Mouse (Mus musculus): ENCODE data around the gene Ctdsp1. TPM values are rescaled to one million over a fixed set of nuclear protein-coding genes. Genes with fewer than 3 reads are reported as not detected.
A peak's percentile ranks its signal among the peaks of the same experiment; 100 is the strongest.

Ctdsp1 gene
- polyA plus RNA-seq, 1 experiment from 2014 or later = 86.0 TPM

DNA sequence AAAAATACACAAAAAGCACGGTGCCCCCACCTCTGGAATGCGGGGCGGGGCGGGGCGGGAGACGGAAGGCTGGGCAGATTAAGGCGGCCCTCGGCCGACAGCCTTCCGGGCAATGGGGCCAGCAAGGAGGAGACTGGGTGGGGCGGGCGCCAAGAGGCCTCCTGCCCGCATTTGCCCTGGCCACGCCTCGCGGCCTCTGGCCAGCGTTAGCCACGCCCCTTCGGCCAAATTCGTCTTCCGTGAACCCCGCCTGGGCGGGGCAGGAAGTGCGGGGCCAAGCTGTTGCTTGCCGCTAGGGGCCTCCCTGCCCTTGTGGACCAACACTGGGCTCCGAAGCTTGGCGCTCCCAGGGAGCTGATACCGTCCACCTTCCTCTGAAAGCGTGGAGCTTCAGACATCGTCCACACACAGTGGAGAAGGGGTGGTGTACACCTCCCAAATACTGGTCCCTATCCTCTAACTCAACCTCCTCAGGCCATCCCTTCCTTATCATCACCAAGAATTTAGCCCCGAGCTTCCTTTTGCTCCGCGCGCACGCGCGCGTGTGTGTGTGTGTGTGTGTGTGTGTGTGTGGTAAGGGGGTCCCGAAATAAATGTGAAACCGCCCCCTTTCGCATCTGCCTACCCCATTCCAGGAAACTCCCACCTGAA is 6.1 kb downstream of the Ctdsp1 start:
- H3K4me3 ChIP-seq (ENCODE audit: low read length) = peak overlapping the region; percentile 42
- peak overlapping the region; percentile 97 for H3K27ac ChIP-seq (ENCODE audit: low read depth, low read length)
- H3K4me1 ChIP-seq (ENCODE audit: control insufficient read depth, insufficient read depth, low read length) = peaks cover 12% of the 10 kb centered on the region
- ATAC-seq (ENCODE audit: low FRiP score, low TSS enrichment) = peak; percentile 94
- peaks cover 21% of the 10 kb centered on the region for H3K36me3 ChIP-seq (ENCODE audit: control insufficient read depth, insufficient read depth, low read length)
- H3K9ac ChIP-seq (ENCODE audit: low read depth, low read length) = peak overlapping the region; percentile 63
- H3K27me3 ChIP-seq (ENCODE audit: control insufficient read depth, insufficient read depth, low read length) = no peaks in the 10 kb centered on the region
- WGBS = under 1% methylated on average over 40 of the region's 41 CpGs
- no peaks in the 10 kb centered on the region for H3K9me3 ChIP-seq (ENCODE audit: control insufficient read depth, low read length)
- peak overlapping the region; percentile 75 for H3K4me2 ChIP-seq (replicated peaks; ENCODE audit: low read depth, low read length)

DNA sequence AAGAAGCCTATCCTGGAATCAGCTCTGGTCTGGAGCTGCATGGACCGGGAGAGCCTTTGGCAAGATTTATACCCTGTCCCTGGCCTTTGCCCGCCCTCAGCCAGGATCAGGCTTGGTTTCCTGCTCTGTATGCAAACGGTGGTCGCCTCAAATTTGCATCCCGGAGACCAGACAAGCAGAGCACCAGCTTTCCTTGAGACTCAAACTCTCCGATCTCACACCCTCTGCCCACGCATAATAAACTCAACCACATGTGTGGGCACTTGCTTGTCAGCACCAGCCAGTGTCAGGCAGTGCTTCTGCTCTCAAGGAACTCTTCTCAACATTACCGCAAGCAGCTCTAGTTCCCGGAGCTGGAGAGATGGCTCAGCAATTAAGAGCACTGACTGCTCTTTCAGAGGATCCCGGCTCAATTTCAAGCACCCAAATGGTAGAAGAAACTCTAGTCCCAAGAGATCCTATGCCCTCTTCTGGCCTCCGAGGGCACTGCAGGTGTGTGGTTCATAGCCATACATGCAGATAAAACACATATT is 6.7 kb downstream of the Ctdsp1 start:
- peaks cover 21% of the 10 kb centered on the region for H3K36me3 ChIP-seq (ENCODE audit: control insufficient read depth, insufficient read depth, low read length)
- ATAC-seq (ENCODE audit: low FRiP score, low TSS enrichment) = peak; percentile 65

DNA sequence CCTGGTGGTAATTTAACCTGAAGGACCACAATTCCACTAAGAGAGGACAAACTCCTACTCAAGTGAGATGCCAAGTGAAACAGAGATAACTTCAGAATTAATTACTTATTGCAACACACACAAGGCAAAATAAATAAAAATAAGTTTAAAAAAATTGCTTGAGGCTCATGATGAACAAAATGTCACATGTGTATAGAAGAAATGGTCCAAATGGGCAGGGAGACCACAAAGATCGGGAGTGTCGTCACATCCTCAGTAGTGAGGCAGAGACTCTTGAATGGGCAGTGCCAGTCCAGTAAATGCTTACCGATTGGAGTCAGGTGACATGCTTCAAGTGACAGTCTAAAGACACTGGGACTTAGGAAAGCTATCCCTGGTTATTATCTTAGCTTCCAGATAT is 9.2 kb downstream of the Ctdsp1 start:
- H3K9ac ChIP-seq (ENCODE audit: low read depth, low read length) = no peak overlapping the region
- H3K4me2 ChIP-seq (replicated peaks; ENCODE audit: low read depth, low read length) = no peak overlapping the region
- H3K27me3 ChIP-seq (ENCODE audit: control insufficient read depth, insufficient read depth, low read length) = no peaks in the 10 kb centered on the region
- H3K4me3 ChIP-seq (ENCODE audit: low read length) = no peak overlapping the region
- H3K27ac ChIP-seq (ENCODE audit: low read depth, low read length) = no peak overlapping the region
- ATAC-seq (ENCODE audit: low FRiP score, low TSS enrichment) = no peak
- no peaks in the 10 kb centered on the region for H3K4me1 ChIP-seq (ENCODE audit: control insufficient read depth, insufficient read depth, low read length)
- 82% methylated on average over 3 of the region's 3 CpGs for WGBS
- no peaks in the 10 kb centered on the region for H3K9me3 ChIP-seq (ENCODE audit: control insufficient read depth, low read length)
- no peaks in the 10 kb centered on the region for H3K36me3 ChIP-seq (ENCODE audit: control insufficient read depth, insufficient read depth, low read length)

More for the DNA sequence above, 6.7 kb downstream of the Ctdsp1 start:
- Histone ChIP-seq H3K27ac (ENCODE audit: low read depth, low read length) (peak overlapping the region; percentile 97), H3K27me3 (ENCODE audit: control insufficient read depth, insufficient read depth, low read length) (no peaks in the 10 kb centered on the region), H3K9me3 (ENCODE audit: control insufficient read depth, low read length) (no peaks in the 10 kb centered on the region), H3K4me2 (replicated peaks; ENCODE audit: low read depth, low read length) (peak overlapping the region; percentile 75), H3K4me1 (ENCODE audit: control insufficient read depth, insufficient read depth, low read length) (peaks cover 6% of the 10 kb centered on the region), H3K9ac (ENCODE audit: low read depth, low read length) (peak overlapping the region; percentile 63), H3K4me3 (ENCODE audit: low read length) (peak overlapping the region; percentile 42)
- WGBS = 2% methylated on average over 11 of the region's 11 CpGs

DNA sequence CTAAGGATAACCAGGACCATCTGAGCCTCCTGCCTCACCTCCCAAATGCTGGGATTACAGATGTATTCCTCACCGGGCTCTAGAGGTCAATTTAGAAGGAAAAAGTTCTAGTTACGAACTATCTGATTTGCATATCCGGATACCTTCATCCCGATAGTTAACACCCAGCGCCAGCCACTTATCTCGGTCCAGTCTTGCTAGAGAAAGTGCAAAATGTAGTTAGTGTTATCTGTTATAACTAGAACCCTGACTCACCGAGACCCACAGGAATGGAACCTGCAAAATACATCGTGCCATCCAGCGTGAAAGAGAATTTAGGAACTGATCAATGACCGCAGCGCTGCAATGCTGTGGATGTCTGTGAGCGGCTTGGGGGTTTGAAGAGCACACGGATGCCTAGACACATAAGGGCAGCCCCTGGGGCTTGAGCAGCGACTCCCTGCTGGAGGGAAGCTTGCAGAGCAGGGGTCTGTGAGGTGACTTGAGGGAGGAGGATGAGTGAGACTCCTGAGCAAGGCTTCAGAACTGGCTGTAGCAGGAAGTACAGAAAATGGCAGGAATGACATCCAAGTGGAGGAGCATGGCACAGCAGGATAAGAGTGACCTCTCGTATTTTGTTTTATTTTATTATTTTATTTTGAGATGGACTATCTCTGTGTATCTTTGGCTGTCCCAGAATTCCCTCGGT is 9.8 kb downstream of the Ctdsp1 start:
- no peaks in the 10 kb centered on the region for H3K27me3 ChIP-seq (ENCODE audit: control insufficient read depth, insufficient read depth, low read length)
- no peaks in the 10 kb centered on the region for H3K4me1 ChIP-seq (ENCODE audit: control insufficient read depth, insufficient read depth, low read length)
- no peak for ATAC-seq (ENCODE audit: low FRiP score, low TSS enrichment)
- no peak overlapping the region for H3K9ac ChIP-seq (ENCODE audit: low read depth, low read length)
- no peak overlapping the region for H3K4me3 ChIP-seq (ENCODE audit: low read length)
- H3K36me3 ChIP-seq (ENCODE audit: control insufficient read depth, insufficient read depth, low read length) = no peaks in the 10 kb centered on the region
- H3K9me3 ChIP-seq (ENCODE audit: control insufficient read depth, low read length) = no peaks in the 10 kb centered on the region
- H3K4me2 ChIP-seq (replicated peaks; ENCODE audit: low read depth, low read length) = no peak overlapping the region
- WGBS = 57% methylated on average over 16 of the region's 16 CpGs
- no peak overlapping the region for H3K27ac ChIP-seq (ENCODE audit: low read depth, low read length)

DNA sequence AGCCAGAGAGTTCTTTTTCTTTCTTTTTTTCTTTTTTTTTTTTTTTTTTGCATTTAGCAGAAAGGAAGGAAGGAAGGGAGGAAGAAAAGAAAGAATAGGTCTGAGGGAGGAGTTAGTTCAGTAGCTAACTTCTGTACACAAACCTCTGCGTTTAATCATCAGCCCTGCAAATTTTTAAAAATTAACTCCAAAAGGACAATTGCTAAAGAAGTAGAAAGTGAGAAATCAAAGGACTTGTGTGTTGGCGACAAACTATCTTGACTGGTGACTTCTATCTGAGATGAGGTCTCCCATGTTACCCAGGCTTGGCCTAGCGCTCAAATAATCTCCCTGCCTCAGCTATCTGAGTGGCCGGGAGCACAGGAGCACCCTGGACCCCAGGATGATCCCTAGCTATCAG is 12.9 kb downstream of the Ctdsp1 start:
- no peak for ATAC-seq (ENCODE audit: low FRiP score, low TSS enrichment)
- WGBS = 86% methylated on average over 4 of the region's 4 CpGs
- no peak overlapping the region for H3K4me3 ChIP-seq (ENCODE audit: low read length)

DNA sequence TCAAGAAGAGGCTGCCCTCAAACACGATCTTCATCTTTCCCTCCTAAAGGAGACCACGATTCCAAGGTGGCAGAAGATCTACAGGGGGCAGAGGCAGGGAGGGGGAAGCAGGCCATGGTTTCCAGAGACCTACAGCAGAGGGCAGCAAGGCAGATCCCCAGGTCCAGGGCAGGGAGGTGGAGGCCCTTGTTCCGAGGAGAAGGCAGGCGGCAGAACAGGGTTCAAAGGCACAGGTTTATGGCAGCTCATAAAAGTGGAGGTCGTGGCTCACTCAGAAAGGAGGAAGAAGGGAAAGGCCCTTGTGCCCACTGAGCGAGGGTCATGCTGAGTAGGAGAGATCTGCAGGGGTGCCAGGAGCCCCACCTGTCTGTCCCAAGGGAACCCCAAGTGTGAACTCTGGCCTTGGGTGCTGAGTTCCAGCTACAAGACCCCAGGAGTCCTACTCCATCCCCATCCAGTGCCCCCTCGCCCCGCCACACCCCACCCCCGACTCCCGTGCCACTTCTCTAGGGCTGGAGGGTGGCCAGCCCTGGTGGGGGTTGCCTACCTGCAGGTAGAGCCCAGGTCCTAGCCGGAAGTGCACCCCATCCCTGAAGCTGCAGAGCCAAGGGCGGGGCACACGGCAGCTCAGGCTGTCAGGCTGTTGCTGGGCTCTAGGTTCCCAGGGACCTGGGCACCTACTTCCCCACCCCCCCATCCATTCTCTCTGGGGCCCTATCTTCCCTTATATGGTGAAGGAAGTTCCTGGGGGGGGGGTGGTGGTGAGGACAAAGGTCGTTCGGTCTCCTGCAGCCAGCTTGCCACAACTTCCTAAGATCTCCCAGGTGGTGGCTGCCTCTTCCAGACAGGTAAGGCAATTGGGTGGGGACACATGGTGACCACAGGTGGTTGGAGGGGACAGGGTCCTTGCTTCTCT is 17.5 kb downstream of the Ctdsp1 start, which contains the start of gene Vil1:
TSS of gene Vil1 (plus strand) at position 788 of the 916 bp plus-strand sequence.
- H3K4me3 ChIP-seq (ENCODE audit: low read length) = no peak within 1 kb of the TSS
- no peak within 1 kb of the TSS for H3K4me2 ChIP-seq (replicated peaks; ENCODE audit: low read depth, low read length)
- H3K9me3 ChIP-seq (ENCODE audit: control insufficient read depth, low read length) = no peaks in the 10 kb centered on the region
- no peaks in the 10 kb centered on the region for H3K27me3 ChIP-seq (ENCODE audit: control insufficient read depth, insufficient read depth, low read length)
- no peaks in the 10 kb centered on the region for H3K36me3 ChIP-seq (ENCODE audit: control insufficient read depth, insufficient read depth, low read length)
- H3K27ac ChIP-seq (ENCODE audit: low read depth, low read length) = no peak within 1 kb of the TSS
- 0 out of 2 replicates have a peak, but pooled peaks have one; percentile 40 for ATAC-seq (ENCODE audit: low FRiP score, low TSS enrichment)
- WGBS = 37% methylated on average over 15 of the region's 15 CpGs
- no peak within 1 kb of the TSS for H3K9ac ChIP-seq (ENCODE audit: low read depth, low read length)
- H3K4me1 ChIP-seq (ENCODE audit: control insufficient read depth, insufficient read depth, low read length) = no peaks in the 10 kb centered on the region

More for the DNA sequence above, 12.9 kb downstream of the Ctdsp1 start:
- no peak overlapping the region for H3K27ac ChIP-seq (ENCODE audit: low read depth, low read length)
- no peaks in the 10 kb centered on the region for H3K36me3 ChIP-seq (ENCODE audit: control insufficient read depth, insufficient read depth, low read length)
- H3K9me3 ChIP-seq (ENCODE audit: control insufficient read depth, low read length) = no peaks in the 10 kb centered on the region
- no peak overlapping the region for H3K9ac ChIP-seq (ENCODE audit: low read depth, low read length)
- H3K4me2 ChIP-seq (replicated peaks; ENCODE audit: low read depth, low read length) = no peak overlapping the region
- H3K27me3 ChIP-seq (ENCODE audit: control insufficient read depth, insufficient read depth, low read length) = no peaks in the 10 kb centered on the region
- H3K4me1 ChIP-seq (ENCODE audit: control insufficient read depth, insufficient read depth, low read length) = no peaks in the 10 kb centered on the region

DNA sequence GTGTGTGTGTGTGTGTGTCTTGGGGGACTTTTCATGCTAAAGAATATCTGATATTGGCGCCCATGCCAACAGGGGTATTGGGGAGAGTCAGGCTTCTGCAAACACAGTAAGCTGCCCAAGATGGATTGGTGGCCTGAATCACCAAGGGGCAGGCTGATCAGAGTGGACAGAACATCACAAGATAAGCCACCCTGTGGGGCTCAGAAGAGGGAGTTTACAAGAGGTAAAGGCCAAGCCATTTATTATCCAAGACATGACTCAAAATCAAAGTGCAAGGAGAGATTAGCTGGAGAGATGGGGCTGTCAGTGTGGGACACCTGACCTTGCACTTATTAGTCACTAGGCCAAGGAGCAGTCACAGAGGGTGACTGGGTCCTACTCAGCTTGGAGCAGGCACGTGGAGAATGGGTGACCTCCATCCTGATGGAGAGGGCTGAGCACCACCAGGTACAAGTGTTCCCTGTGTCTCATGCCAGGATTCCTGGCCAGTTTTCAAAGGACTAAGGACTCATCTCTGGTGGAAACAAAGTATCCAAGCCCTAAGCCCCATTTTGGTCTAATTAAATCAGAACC is 20.5 kb downstream of the Ctdsp1 start:
- no peaks in the 10 kb centered on the region for H3K27me3 ChIP-seq (ENCODE audit: control insufficient read depth, insufficient read depth, low read length)
- ATAC-seq (ENCODE audit: low FRiP score, low TSS enrichment) = no peak
- no peak overlapping the region for H3K27ac ChIP-seq (ENCODE audit: low read depth, low read length)
- 54% methylated on average over 2 of the region's 2 CpGs for WGBS
- H3K9ac ChIP-seq (ENCODE audit: low read depth, low read length) = no peak overlapping the region
- no peaks in the 10 kb centered on the region for H3K4me1 ChIP-seq (ENCODE audit: control insufficient read depth, insufficient read depth, low read length)
- H3K4me3 ChIP-seq (ENCODE audit: low read length) = no peak overlapping the region
- no peaks in the 10 kb centered on the region for H3K9me3 ChIP-seq (ENCODE audit: control insufficient read depth, low read length)
- H3K4me2 ChIP-seq (replicated peaks; ENCODE audit: low read depth, low read length) = no peak overlapping the region
- H3K36me3 ChIP-seq (ENCODE audit: control insufficient read depth, insufficient read depth, low read length) = no peaks in the 10 kb centered on the region

DNA sequence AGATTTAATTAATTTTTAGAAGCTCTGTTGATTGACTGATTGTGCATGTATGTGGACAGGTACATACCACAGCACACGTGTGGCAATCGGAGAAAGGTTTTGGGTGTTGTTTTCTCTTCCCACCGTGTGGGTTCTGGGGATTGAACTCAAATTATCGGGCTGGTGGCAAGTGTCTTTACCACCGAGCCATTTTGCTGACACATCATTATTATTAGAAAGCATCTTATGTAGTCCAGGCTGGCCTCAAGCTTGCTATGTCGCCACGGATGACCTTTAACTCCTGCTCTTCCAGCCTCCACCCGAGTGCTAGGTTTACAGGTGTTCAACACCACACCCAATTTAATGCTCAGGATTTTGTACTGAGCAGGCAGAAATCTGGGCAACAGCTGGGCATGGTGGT is 21.4 kb downstream of the Ctdsp1 start:
- 85% methylated on average over 8 of the region's 8 CpGs for WGBS

More for the DNA sequence above, 21.4 kb downstream of the Ctdsp1 start:
- Histone ChIP-seq H3K36me3 (ENCODE audit: control insufficient read depth, insufficient read depth, low read length) (no peaks in the 10 kb centered on the region), H3K9ac (ENCODE audit: low read depth, low read length) (no peak overlapping the region), H3K4me3 (ENCODE audit: low read length) (no peak overlapping the region), H3K27me3 (ENCODE audit: control insufficient read depth, insufficient read depth, low read length) (no peaks in the 10 kb centered on the region), H3K4me1 (ENCODE audit: control insufficient read depth, insufficient read depth, low read length) (no peaks in the 10 kb centered on the region), H3K4me2 (replicated peaks; ENCODE audit: low read depth, low read length) (no peak overlapping the region), H3K9me3 (ENCODE audit: control insufficient read depth, low read length) (no peaks in the 10 kb centered on the region), H3K27ac (ENCODE audit: low read depth, low read length) (no peak overlapping the region)
- no peak for ATAC-seq (ENCODE audit: low FRiP score, low TSS enrichment)

All from kidney, embryonic 14.5 days (tissue).